10 mouse cellular contexts compared by ENCODE assay signal in genomic region chr2:33207069-33207468, GRCm38 (mm10). TPM values are rescaled to one million over a fixed set of nuclear protein-coding genes. Genes with fewer than 3 reads are reported as not detected.
DNase-seq lines count a peak whose midpoint lies in the region; TF ChIP-seq lines count a peak whose summit lies in the region.
"Had no signal": no experiment of that assay in that cellular context is flagged by ENCODE, and none has a peak within 500 bp of the region (broad histone marks: within the 10 kb centered on the region; RNA-seq: fewer than 3 reads in every experiment).

No protein-coding gene starts in this region.

- intact Hi-C loops in gastrocnemius, postnatal 14 days (cut with DNase I; ENCODE audit: low total_unique reads), result no loop called here
- intact Hi-C loops in gastrocnemius, postnatal 36 days (cut with DNase I), result no loop called here
- intact Hi-C loops in heart, postnatal 36 days (cut with DNase I), result no loop called here

- no peaks in the 10 kb centered on the region for H3K27me3 ChIP-seq in cerebellum, adult 2 months (ENCODE audit: control insufficient read depth, insufficient read depth, low read length)
- H3K27me3 ChIP-seq: neural tube, embryonic 12.5 days had no signal

- WGBS in cerebellum, adult 2 months, result 19% methylated on average over 4 of the region's 4 CpGs

- no peak for TF ChIP-seq CTCF in cerebellum, adult 2 months (IDR thresholded peaks at IDR 0.05; ENCODE audit: borderline replicate concordance, insufficient read depth, low read depth, low read length)

- H3K27ac ChIP-seq in cerebellum, adult 2 months (ENCODE audit: insufficient read depth, low read length), result no peak overlapping the region
- H3K27ac ChIP-seq: liver, embryonic 14.5 days; neural tube, embryonic 12.5 days had no signal

- H3K4me1 ChIP-seq in cerebellum, adult 2 months (ENCODE audit: control insufficient read depth, insufficient read depth, low read length), result peaks cover 41% of the 10 kb centered on the region

- no peak for TF ChIP-seq POLR2A in cerebellum, adult 2 months (IDR thresholded peaks at IDR 0.05; ENCODE audit: borderline replicate concordance, insufficient read depth, low read length)

- H3K4me3 ChIP-seq in cerebellum, adult 2 months (replicated peaks; ENCODE audit: insufficient read depth, low read depth, low read length), result no peak overlapping the region
- H3K4me3 ChIP-seq: neural tube, embryonic 12.5 days had no signal

- DNase-seq in gastrocnemius, postnatal 14 days, result peak; percentile 45
- DNase-seq in gastrocnemius, postnatal 36 days, result no peak
- peak; percentile 64 for DNase-seq in brain, adult 2 months (ENCODE audit: low read depth, low spot score)
- peak; percentile 48 to 62 for DNase-seq in heart, postnatal 36 days
- peak; percentile 83 for DNase-seq in kidney, postnatal 14 days
- DNase-seq in spleen, postnatal 36 days (ENCODE audit: low spot score in 2 of 2), result no peak
- no peak for DNase-seq in liver
- no peak for DNase-seq in cerebellum, adult 2 months

RNA-seq across cellular contexts. Expression of gene Angptl2, which starts 8.8 kb away (rescaled TPM):
- 100 to 1,000 TPM; 121 to 163 TPM for total RNA-seq in gastrocnemius, postnatal 14 days (2021)
- 10 to 100 TPM; 44.0 to 49.7 TPM for total RNA-seq in gastrocnemius, postnatal 36 days (2021)
- total RNA-seq in heart, postnatal 36 days (2021), result 10 to 100 TPM; 51.2 to 67.0 TPM
- 6.4 and 7.4 TPM in 2 replicates for polyA plus RNA-seq in cerebellum, adult 2 months (2012; rRNA removed)

Comparison
In these comparisons a context has a peak if more than half of its experiments do, and no peak if none do; other contexts are left out.
1. DNase-seq: peak in gastrocnemius, postnatal 14 days (single experiment), brain, adult 2 months (single experiment), heart, postnatal 36 days (2 of 2) and kidney, postnatal 14 days (single experiment); none in gastrocnemius, postnatal 36 days (0 of 2), spleen, postnatal 36 days (0 of 2), liver (single experiment) and cerebellum, adult 2 months (0 of 2).